ENCODE assay signal across 14 mouse cellular contexts in genomic region chr6:136964609-136965510, GRCm38 (mm10). TPM values are rescaled to one million over a fixed set of nuclear protein-coding genes. Genes with fewer than 3 reads are reported as not detected.
DNase-seq lines count a peak whose midpoint lies in the region; ATAC-seq and TF ChIP-seq lines count a peak whose summit lies in the region.
"Had no signal": no experiment of that assay in that cellular context is flagged by ENCODE, and none has a peak within 500 bp of the region (broad histone marks: within the 10 kb centered on the region; RNA-seq: fewer than 3 reads in every experiment).

No protein-coding gene starts in this region.

- TF ChIP-seq EP300 in lung, postnatal 0 days (IDR thresholded peaks at IDR 0.05): no peak

- 0 out of 2 replicates have a peak overlapping the region, but pooled peaks have one; percentile 29 for H3K27ac ChIP-seq in liver, embryonic 13.5 days
- no peak overlapping the region for H3K27ac ChIP-seq in liver, embryonic 12.5 days
- H3K27ac ChIP-seq in lung, postnatal 0 days (ENCODE audit: low read length): no peak overlapping the region
- no peak overlapping the region for H3K27ac ChIP-seq in forebrain, embryonic 16.5 days (ENCODE audit: low read length)
- H3K27ac ChIP-seq: kidney, postnatal 0 days had no signal

- H3K4me2 ChIP-seq in liver, embryonic 13.5 days: no peak overlapping the region
- H3K4me2 ChIP-seq in liver, embryonic 12.5 days: no peak overlapping the region
- H3K4me2 ChIP-seq in lung, postnatal 0 days (replicated peaks; ENCODE audit: low read depth, low read length): no peak overlapping the region
- H3K4me2 ChIP-seq in forebrain, embryonic 16.5 days (ENCODE audit: low read length): no peak overlapping the region

- no peak for ATAC-seq in liver, embryonic 13.5 days (ENCODE audit: low read depth)
- ATAC-seq in liver, embryonic 12.5 days: no peak
- 0 out of 2 replicates have a peak, but pooled peaks have one; percentile 6 for ATAC-seq in G1E (ENCODE audit: extremely low read depth, insufficient number of reproducible peaks, low FRiP score, poor library complexity, severe bottlenecking)
- ATAC-seq in lung, postnatal 0 days: no peak
- no peak for ATAC-seq in forebrain, embryonic 16.5 days
- ATAC-seq: midbrain, embryonic 16.5 days had no signal

- WGBS in liver, embryonic 13.5 days (ENCODE audit: insufficient replicate concordance): 32% methylated on average over 13 of the region's 13 CpGs
- WGBS in liver, embryonic 12.5 days (ENCODE audit: insufficient replicate concordance): 40% methylated on average over 13 of the region's 13 CpGs
- WGBS in lung, postnatal 0 days: 55% methylated on average over 13 of the region's 13 CpGs
- WGBS in forebrain, embryonic 16.5 days: 64% methylated on average over 13 of the region's 13 CpGs

- no peaks in the 10 kb centered on the region; the same call in 1 of the 2 replicates for H3K4me1 ChIP-seq in liver, embryonic 13.5 days (replicated peaks)
- peaks cover 5% of the 10 kb centered on the region; the same call in 1 of the 2 replicates for H3K4me1 ChIP-seq in liver, embryonic 12.5 days
- H3K4me1 ChIP-seq in G1E (ENCODE audit: insufficient read depth, low read depth, low read length): peaks cover 55% of the 10 kb centered on the region
- no peaks in the 10 kb centered on the region for H3K4me1 ChIP-seq in lung, postnatal 0 days (ENCODE audit: insufficient read depth, low read depth, low read length)
- no peaks in the 10 kb centered on the region for H3K4me1 ChIP-seq in forebrain, embryonic 16.5 days (replicated peaks; ENCODE audit: control insufficient read depth, insufficient read depth, low read length)

- H3K4me3 ChIP-seq in liver, embryonic 13.5 days (replicated peaks): no peak overlapping the region
- H3K4me3 ChIP-seq in liver, embryonic 12.5 days: no peak overlapping the region
- H3K4me3 ChIP-seq in G1E (ENCODE audit: low read depth, low read length): no peak overlapping the region
- H3K4me3 ChIP-seq in lung, postnatal 0 days (ENCODE audit: low read depth, low read length): no peak overlapping the region
- H3K4me3 ChIP-seq in forebrain, embryonic 16.5 days (replicated peaks; ENCODE audit: low read length): no peak overlapping the region

- H3K9ac ChIP-seq in liver, embryonic 13.5 days: no peak overlapping the region
- no peak overlapping the region for H3K9ac ChIP-seq in liver, embryonic 12.5 days
- H3K9ac ChIP-seq in lung, postnatal 0 days (replicated peaks; ENCODE audit: low read depth): no peak overlapping the region
- H3K9ac ChIP-seq in forebrain, embryonic 16.5 days (replicated peaks; ENCODE audit: low read depth, low read length): no peak overlapping the region

- TF ChIP-seq CTCF in G1E (IDR thresholded peaks at IDR 0.05; ENCODE audit: low read depth, low read length): no peak
- peak; percentile 37 for TF ChIP-seq CTCF in lung, postnatal 0 days (IDR thresholded peaks at IDR 0.05)

- no peaks in the 10 kb centered on the region for H3K9me3 ChIP-seq in liver, embryonic 13.5 days (replicated peaks)
- no peaks in the 10 kb centered on the region for H3K9me3 ChIP-seq in liver, embryonic 12.5 days (replicated peaks)
- H3K9me3 ChIP-seq in G1E (replicated peaks): no peaks in the 10 kb centered on the region
- H3K9me3 ChIP-seq in lung, postnatal 0 days (ENCODE audit: low read length): no peaks in the 10 kb centered on the region
- no peaks in the 10 kb centered on the region for H3K9me3 ChIP-seq in forebrain, embryonic 16.5 days (ENCODE audit: control insufficient read depth, low read length)

- no peak for DNase-seq in liver, embryonic 13.5 days
- no peak for DNase-seq in G1E (ENCODE audit: low spot score)
- DNase-seq in lung, postnatal 0 days (ENCODE audit: low spot score): peak; percentile 65
- peak; percentile 71 for DNase-seq in splenic B cell, adult 2 months (ENCODE audit: low read depth, low spot score)
- DNase-seq in Muller cell, postnatal 12 days (ENCODE audit: inconsistent ontology term): no peak
- DNase-seq in embryo, embryonic 10.5 days (ENCODE audit: low spot score): no peak
- DNase-seq: cerebellum, postnatal 14 days; retina, postnatal 1 day had no signal

- H3K27me3 ChIP-seq in liver, embryonic 13.5 days: no peaks in the 10 kb centered on the region
- H3K27me3 ChIP-seq in liver, embryonic 12.5 days (replicated peaks): no peaks in the 10 kb centered on the region
- no peaks in the 10 kb centered on the region for H3K27me3 ChIP-seq in G1E (ENCODE audit: insufficient read depth, low read length)
- H3K27me3 ChIP-seq in lung, postnatal 0 days (replicated peaks; ENCODE audit: insufficient read depth, low read length): no peaks in the 10 kb centered on the region
- H3K27me3 ChIP-seq in splenic B cell, adult 2 months (ENCODE audit: control insufficient read depth, insufficient read depth, low read length, poor library complexity, severe bottlenecking): no peaks in the 10 kb centered on the region
- H3K27me3 ChIP-seq in forebrain, embryonic 16.5 days (replicated peaks; ENCODE audit: control insufficient read depth, insufficient read depth, low read length): no peaks in the 10 kb centered on the region

- no peaks in the 10 kb centered on the region for H3K36me3 ChIP-seq in liver, embryonic 13.5 days
- no peaks in the 10 kb centered on the region for H3K36me3 ChIP-seq in liver, embryonic 12.5 days
- no peaks in the 10 kb centered on the region for H3K36me3 ChIP-seq in G1E (replicated peaks)
- H3K36me3 ChIP-seq in lung, postnatal 0 days (ENCODE audit: insufficient read depth, low read length): no peaks in the 10 kb centered on the region
- no peaks in the 10 kb centered on the region for H3K36me3 ChIP-seq in splenic B cell, adult 2 months (ENCODE audit: control insufficient read depth, insufficient read depth, low read length, poor library complexity, severe bottlenecking)
- no peaks in the 10 kb centered on the region for H3K36me3 ChIP-seq in forebrain, embryonic 16.5 days (ENCODE audit: control insufficient read depth, insufficient read depth)

RNA-seq across cellular contexts. Expression of gene Arhgdib, which starts 23.2 kb away (rescaled TPM):
- 107 and 116 TPM in 2 replicates for polyA plus RNA-seq in liver, embryonic 13.5 days (2015; fragmentation: Nextera tagmentation; extraction: Ambion mirVana)
- polyA plus RNA-seq in liver, embryonic 12.5 days (2016; fragmentation: Nextera tagmentation; extraction: Ambion mirVana): 120 and 122 TPM in 2 replicates
- total RNA-seq in G1E (2014; fragmentation: Nextera tagmentation) (1,122 and 1,191 TPM in 2 replicates), G1E (2017) (613 and 661 TPM in 2 replicates)
- polyA plus RNA-seq in G1E (2012): 119 and 124 TPM in 2 replicates
- polyA plus RNA-seq in lung, postnatal 0 days (2015; fragmentation: Nextera tagmentation; extraction: Ambion mirVana): 68.4 and 70.8 TPM in 2 replicates
- 18.5 and 20.6 TPM in 2 replicates for polyA plus RNA-seq in forebrain, embryonic 16.5 days (2015; fragmentation: Nextera tagmentation; extraction: Ambion mirVana)

RNA-seq across cellular contexts. Expression of gene Pde6h, which starts 41.2 kb away (rescaled TPM):
- not detected in 2 replicates for polyA plus RNA-seq in liver, embryonic 13.5 days (2015; fragmentation: Nextera tagmentation; extraction: Ambion mirVana)
- not detected in 2 replicates for polyA plus RNA-seq in liver, embryonic 12.5 days (2016; fragmentation: Nextera tagmentation; extraction: Ambion mirVana)
- total RNA-seq in G1E (2014; fragmentation: Nextera tagmentation) (not detected in 2 replicates), G1E (2017) (0.05 and 0.06 TPM in 2 replicates)
- polyA plus RNA-seq in G1E (2012): not detected in 2 replicates
- 0.27 and 0.60 TPM in 2 replicates for polyA plus RNA-seq in lung, postnatal 0 days (2015; fragmentation: Nextera tagmentation; extraction: Ambion mirVana)
- not detected in 2 replicates for polyA plus RNA-seq in forebrain, embryonic 16.5 days (2015; fragmentation: Nextera tagmentation; extraction: Ambion mirVana)
- total RNA-seq: gastrocnemius, adult 18-20 months had no signal
- polyA plus RNA-seq: stomach, embryonic 16.5 days had no signal

RNA-seq across cellular contexts. Expression of gene Erp27, which starts 42.9 kb away (rescaled TPM):
- 0.12 and 0.20 TPM in 2 replicates for polyA plus RNA-seq in liver, embryonic 13.5 days (2015; fragmentation: Nextera tagmentation; extraction: Ambion mirVana)
- 0.27 and 0.43 TPM in 2 replicates for polyA plus RNA-seq in liver, embryonic 12.5 days (2016; fragmentation: Nextera tagmentation; extraction: Ambion mirVana)
- total RNA-seq in G1E (2014; fragmentation: Nextera tagmentation) (0.34 TPM in 1 of 2 replicates, not detected in the other), G1E (2017) (0.76 and 0.87 TPM in 2 replicates)
- not detected in 2 replicates for polyA plus RNA-seq in G1E (2012)
- polyA plus RNA-seq in lung, postnatal 0 days (2015; fragmentation: Nextera tagmentation; extraction: Ambion mirVana): 0.61 and 0.74 TPM in 2 replicates
- polyA plus RNA-seq in forebrain, embryonic 16.5 days (2015; fragmentation: Nextera tagmentation; extraction: Ambion mirVana): 0.24 and 0.34 TPM in 2 replicates
- total RNA-seq: gastrocnemius, adult 18-20 months had no signal

Comparison
In these comparisons a context has a peak if more than half of its experiments do, and no peak if none do; other contexts are left out.
1. DNase-seq: peak in lung, postnatal 0 days (single experiment) and splenic B cell, adult 2 months (single experiment); none in liver, embryonic 13.5 days (single experiment), G1E (single experiment), Muller cell, postnatal 12 days (single experiment) and embryo, embryonic 10.5 days (single experiment).